Mouse (Mus musculus) MEL (cell line): ENCODE measurements around the gene Ikzf2. TPM values are rescaled to one million over a fixed set of nuclear protein-coding genes. Genes with fewer than 3 reads are reported as not detected.

Experiments used
- DNase-seq: peaks from one replicate; pipeline ENCODE4 v3.0.0; 2011; ENCODE audit warnings: low read depth, low spot score
- H3K27ac ChIP-seq: 2 replicates; pipeline ENCODE4 v1.5.1; 2012; ENCODE audit warnings: low read depth, mild to moderate bottlenecking, control low read depth, low read length, moderate library complexity; ENCODE audit not compliant: control insufficient read depth
- H3K27me3 ChIP-seq, 2 experiments: fragments of 150-350 bp in 1 of 2; sonication (generic) in 1 of 2; 2 replicates each; pipeline ENCODE4 v1.6.1; 2012; ENCODE audit warnings: low read length in 2 of 2, mild to moderate bottlenecking in 2 of 2, improper control_type of control experiment in 1 of 2, moderate library complexity in 1 of 2; ENCODE audit not compliant: insufficient read depth in 2 of 2, control insufficient read depth in 1 of 2
- H3K36me3 ChIP-seq, 2 experiments: 2 replicates each; pipeline ENCODE4 v1.6.1; 2012 to 2014; ENCODE audit warnings: low read length in 2 of 2, improper control_type of control experiment in 1 of 2, inconsistent platforms in 1 of 2, mild to moderate bottlenecking in 1 of 2; ENCODE audit not compliant: insufficient read depth in 2 of 2, control insufficient read depth in 1 of 2
- H3K4me1 ChIP-seq, 2 experiments: fragments of 150-350 bp in 1 of 2; sonication (generic) in 1 of 2; 2 replicates each; pipeline ENCODE4 v1.6.1; 2012; ENCODE audit warnings: low read length in 2 of 2, improper control_type of control experiment in 1 of 2, mild to moderate bottlenecking in 1 of 2; ENCODE audit not compliant: insufficient read depth in 2 of 2, control insufficient read depth in 1 of 2
- H3K4me3 ChIP-seq, 2 experiments: fragments of 150-350 bp in 1 of 2; sonication (generic) in 1 of 2; 2 replicates each; pipeline ENCODE4 v1.5.1; 2012; ENCODE audit warnings: low read depth in 2 of 2, low read length in 2 of 2, mild to moderate bottlenecking in 2 of 2, moderate library complexity in 2 of 2, control low read depth in 1 of 2, improper control_type of control experiment in 1 of 2; ENCODE audit not compliant: control insufficient read depth in 1 of 2, insufficient read depth in 1 of 2
- H3K79me2 ChIP-seq: 2 replicates; pipeline ENCODE4 v1.6.1; 2012; ENCODE audit warnings: mild to moderate bottlenecking, low read length, moderate library complexity; ENCODE audit not compliant: control insufficient read depth, poor library complexity, insufficient read depth
- H3K9ac ChIP-seq: 2 replicates; pipeline ENCODE4 v1.6.1; 2012; ENCODE audit warnings: low read depth, mild to moderate bottlenecking, control low read depth, low read length, moderate library complexity; ENCODE audit not compliant: control insufficient read depth, poor library complexity, severe bottlenecking
- H3K9me3 ChIP-seq: fragments of 150-350 bp; sonication (generic); replicated peaks from 2 replicates; pipeline ENCODE4 v1.6.1; 2012; ENCODE audit warnings: mild to moderate bottlenecking, low read length, improper control_type of control experiment, moderate library complexity; ENCODE audit not compliant: insufficient read depth
- CHD1 ChIP-seq: IDR thresholded peaks from 2 replicates; pipeline ENCODE4 v1.6.1; 2012; ENCODE audit warnings: low read depth, mild to moderate bottlenecking, inconsistent platforms, low read length, improper control_type of control experiment
- E2F4 ChIP-seq: IDR thresholded peaks from 2 replicates; pipeline ENCODE4 v1.6.1; 2011; ENCODE audit warnings: low read depth, low read length, improper control_type of control experiment, borderline replicate concordance
- GATA1 ChIP-seq: IDR thresholded peaks from 2 replicates; pipeline ENCODE4 v1.6.1; 2011; ENCODE audit warnings: low read depth, low read length, improper control_type of control experiment
- JUND ChIP-seq: IDR thresholded peaks from 2 replicates; pipeline ENCODE4 v1.6.1; 2011; ENCODE audit warnings: low read depth, mild to moderate bottlenecking, improper control_type of control experiment, low read length
- KAT2A ChIP-seq: conservative IDR thresholded peaks from 2 replicates; pipeline ENCODE4 v1.6.1; 2012; ENCODE audit warnings: low read depth, low read length, improper control_type of control experiment, inconsistent platforms
- MAX ChIP-seq: IDR thresholded peaks from 2 replicates; pipeline ENCODE4 v1.6.1; 2011; ENCODE audit warnings: low read length, improper control_type of control experiment
- MAZ ChIP-seq: IDR thresholded peaks from 2 replicates; pipeline ENCODE4 v1.6.1; 2012; ENCODE audit warnings: low read depth, mild to moderate bottlenecking, inconsistent platforms, low read length, improper control_type of control experiment
- MEF2A ChIP-seq: IDR thresholded peaks from 2 replicates; pipeline ENCODE4 v1.6.1; 2014; ENCODE audit warnings: low read depth, mild to moderate bottlenecking, inconsistent platforms, low read length, improper control_type of control experiment; ENCODE audit not compliant: poor library complexity, insufficient replicate concordance, severe bottlenecking; ENCODE audit errors: extremely low read depth
- MYC ChIP-seq: IDR thresholded peaks from 2 replicates; pipeline ENCODE4 v1.6.1; 2011; ENCODE audit warnings: low read depth, mild to moderate bottlenecking, low read length, improper control_type of control experiment, moderate library complexity
- NELFE ChIP-seq: IDR thresholded peaks from 2 replicates; pipeline ENCODE4 v1.6.1; 2011; ENCODE audit warnings: low read depth, low read length, improper control_type of control experiment
- POLR2A ChIP-seq, 2 experiments: IDR thresholded peaks; 2 replicates each; pipeline ENCODE4 v1.6.1; 2011 to 2012; ENCODE audit warnings: low read length in 2 of 2, mild to moderate bottlenecking in 2 of 2, control low read depth in 1 of 2, improper control_type of control experiment in 1 of 2, low read depth in 1 of 2, moderate library complexity in 1 of 2; ENCODE audit not compliant: control insufficient read depth in 1 of 2, insufficient read depth in 1 of 2, poor library complexity in 1 of 2
- RAD21 ChIP-seq: IDR thresholded peaks from 2 replicates; pipeline ENCODE4 v1.6.1; 2011; ENCODE audit warnings: mild to moderate bottlenecking, low read depth, low read length, improper control_type of control experiment
- RCOR1 ChIP-seq: IDR thresholded peaks from 2 replicates; pipeline ENCODE4 v1.6.1; 2012; ENCODE audit warnings: low read depth, mild to moderate bottlenecking, inconsistent platforms, low read length, improper control_type of control experiment
- SIN3A ChIP-seq: IDR thresholded peaks from 2 replicates; pipeline ENCODE4 v1.6.1; 2012; ENCODE audit warnings: low read length, improper control_type of control experiment, inconsistent platforms
- TAL1 ChIP-seq: IDR thresholded peaks from 2 replicates; pipeline ENCODE4 v1.6.1; 2012; ENCODE audit warnings: mild to moderate bottlenecking, inconsistent platforms, low read length, moderate library complexity, mixed read lengths
- TCF12 ChIP-seq: IDR thresholded peaks from 2 replicates; pipeline ENCODE4 v1.6.1; 2014; ENCODE audit warnings: low read depth, mild to moderate bottlenecking, inconsistent platforms, low read length, improper control_type of control experiment, moderate library complexity
- USF2 ChIP-seq, 2 experiments: IDR thresholded peaks; 2 replicates each; pipeline ENCODE4 v1.6.1; 2011 to 2012; ENCODE audit warnings: improper control_type of control experiment in 2 of 2, low read length in 2 of 2, borderline replicate concordance in 1 of 2, inconsistent platforms in 1 of 2, low read depth in 1 of 2, mild to moderate bottlenecking in 1 of 2; ENCODE audit not compliant: insufficient read depth in 1 of 2
- ZC3H11A ChIP-seq: IDR thresholded peaks from 2 replicates; pipeline ENCODE4 v1.6.1; 2012; ENCODE audit warnings: low read depth, mild to moderate bottlenecking, inconsistent platforms, low read length, improper control_type of control experiment
- ZNF384 ChIP-seq: IDR thresholded peaks from 2 replicates; pipeline ENCODE4 v1.6.1; 2012; ENCODE audit warnings: low read depth, mild to moderate bottlenecking, inconsistent platforms, low read length, improper control_type of control experiment
- polyA plus RNA-seq, 2 experiments: library from polyadenylated mRNA; stranded (reverse) in 1 of 2; unstranded in 1 of 2; fragments of >175 nt in 1 of 2; fragments of >200 nt in 1 of 2; gene quantifications; 2 replicates each; pipeline versions ENCODE4 v1.2.1 to v1.2.4; 2012; ENCODE audit warnings: low replicate concordance in 2 of 2, low read depth in 1 of 2; ENCODE audit not compliant: insufficient read length in 2 of 2, insufficient read depth in 1 of 2, missing spikeins in 1 of 2
- total RNA-seq: library from RNA; depleted of rRNA; stranded (reverse); fragments of 300-350 nt; gene quantifications from 2 replicates; pipeline ENCODE4 v1.2.3, GENCODE M21; 2012

Gene Ikzf2
- total and polyA plus RNA-seq, 3 experiments: 2.9 to 5.6 TPM; not detected in 1

GRCm38 (mm10) chr1:69585546-69585945 is 101.5 kb downstream of the Ikzf2 start:
- Histone ChIP-seq H3K4me1 (peaks cover 0 to under 1% of the 10 kb centered on the region in 2 experiments; a peak in 1 of 4 replicates), H3K27ac (no peak overlapping the region), H3K79me2 (no peaks in the 10 kb centered on the region; the same call in 1 of the 2 replicates)
- TF ChIP-seq CHD1 (no peak), SIN3A (no peak), MAX (no peak), ZC3H11A (no peak), MEF2A (no peak), TAL1 (no peak), KAT2A (no peak), TCF12 (no peak), JUND (no peak), MAZ (no peak), USF2 (IDR thresholded peaks at IDR 0.05; ENCODE audit: borderline replicate concordance in 1 of 2, insufficient read depth in 1 of 2, low read depth in 1 of 2, low read length in 2 of 2) (no peak), RCOR1 (no peak)
- TF ChIP-seq, all 39 proteins: peak for 0
- H3K9ac ChIP-seq: no peak overlapping the region
- H3K27me3 ChIP-seq: no peaks in the 10 kb centered on the region
- H3K4me3 ChIP-seq: no peak overlapping the region
- H3K9me3 ChIP-seq: no peaks in the 10 kb centered on the region
- DNase-seq: no peak
- H3K36me3 ChIP-seq: peaks cover 0 to 2% of the 10 kb centered on the region in 2 experiments; a peak in 1 of 4 replicates

- Histone ChIP-seq H3K36me3 (peaks cover 0 to 2% of the 10 kb centered on the region in 2 experiments; a peak in 1 of 4 replicates), H3K4me3 (no peak overlapping the region), H3K27ac (no peak overlapping the region), H3K9ac (no peak overlapping the region), H3K27me3 (no peaks in the 10 kb centered on the region), H3K9me3 (no peaks in the 10 kb centered on the region), H3K79me2 (no peaks in the 10 kb centered on the region), H3K4me1 (no peaks in the 10 kb centered on the region)
- DNase-seq: no peak
- TF ChIP-seq MYC (no peak), SIN3A (no peak), ZNF384 (no peak), RAD21 (no peak), E2F4 (no peak), GATA1 (no peak), POLR2A (IDR thresholded peaks at IDR 0.05; ENCODE audit: control insufficient read depth in 1 of 2, insufficient read depth in 1 of 2, low read depth in 1 of 2, low read length in 2 of 2, poor library complexity in 1 of 2) (no peak), NELFE (no peak)
Measured at GRCm38 (mm10) chr1:69583932-69584659, 102.9 kb downstream of the Ikzf2 start.
